Mouse (Mus musculus) heart, embryonic 14.5 days (tissue): Measurements from ENCODE around the gene Cst8. TPM values are rescaled to one million over a fixed set of nuclear protein-coding genes. Genes with fewer than 3 reads are reported as not detected.
"Not testable (repeated sequence)": the region's sequence is repeated elsewhere in the genome, so short reads cannot be mapped to it uniquely, and the experiment has no call there.

ENCODE experiments used
- ATAC-seq: fragments of 200-750 bp; cut with Nextera tagmentation; 2 replicates; pipeline ENCODE4 v1.8.0; 2017; ENCODE audit warnings: low read depth, moderate TSS enrichment; ENCODE audit not compliant: insufficient number of reproducible peaks, insufficient read depth, low FRiP score
- H3K27ac ChIP-seq, 2 experiments: fragments of 200-500 bp in 1 of 2; fragments of 300-500 bp in 1 of 2; sonication (generic) in 1 of 2; replicated peaks in 1 of 2; 2 replicates each; pipeline ENCODE4 v1.5.1; 2012 to 2014; ENCODE audit warnings: low read depth in 2 of 2, low read length in 2 of 2, control low read depth in 1 of 2, mild to moderate bottlenecking in 1 of 2, mixed read lengths in 1 of 2; ENCODE audit not compliant: control insufficient read depth in 1 of 2, insufficient read depth in 1 of 2
- H3K27me3 ChIP-seq: fragments of 300-500 bp; sonication (generic); 2 replicates; pipeline ENCODE4 v1.6.1; 2014; ENCODE audit warnings: mild to moderate bottlenecking, low read length, control low read depth; ENCODE audit not compliant: control insufficient read depth, insufficient read depth
- H3K36me3 ChIP-seq: fragments of 300-500 bp; sonication (generic); 2 replicates; pipeline ENCODE4 v1.6.1; 2014; ENCODE audit warnings: mild to moderate bottlenecking, control low read depth, low read length, mixed read lengths; ENCODE audit not compliant: control insufficient read depth, insufficient read depth
- H3K4me1 ChIP-seq, 2 experiments: fragments of 200-500 bp in 1 of 2; fragments of 300-500 bp in 1 of 2; sonication (generic) in 1 of 2; 2 replicates each; pipeline ENCODE4 v1.6.1; 2012 to 2014; ENCODE audit warnings: low read length in 2 of 2, control low read depth in 1 of 2, mixed read lengths in 1 of 2; ENCODE audit not compliant: control insufficient read depth in 2 of 2, insufficient read depth in 2 of 2
- H3K4me2 ChIP-seq: fragments of 300-500 bp; sonication (generic); 2 replicates; pipeline ENCODE4 v1.6.1; 2014; ENCODE audit warnings: mild to moderate bottlenecking, low read length
- H3K4me3 ChIP-seq, 2 experiments: fragments of 200-500 bp in 1 of 2; fragments of 300-500 bp in 1 of 2; sonication (generic) in 1 of 2; 2 replicates each; pipeline ENCODE4 v1.5.1; 2012 to 2014; ENCODE audit warnings: low read length in 2 of 2, mild to moderate bottlenecking in 2 of 2, control low read depth in 1 of 2, low read depth in 1 of 2, moderate library complexity in 1 of 2; ENCODE audit not compliant: control insufficient read depth in 1 of 2, insufficient read depth in 1 of 2
- H3K9ac ChIP-seq: fragments of 300-500 bp; sonication (generic); 2 replicates; pipeline ENCODE4 v1.6.1; 2014; ENCODE audit warnings: mild to moderate bottlenecking, low read length
- H3K9me3 ChIP-seq: fragments of 300-500 bp; sonication (generic); 2 replicates; pipeline ENCODE4 v1.6.1; 2016; ENCODE audit warnings: low read length, control low read depth; ENCODE audit not compliant: control insufficient read depth
- WGBS: fragments of 180-500 bp; shearing (Covaris S2); extraction: QIAGEN DNeasy Blood & Tissue Kit; methylation state at CpG from one replicate; pipeline ENCODE4 v1.1.7; 2014; 5-methylcytosine and 5-hydroxymethylcytosine counted together
- polyA plus RNA-seq: library from polyadenylated mRNA; unstranded; fragments of >200 nt; fragmentation: Nextera tagmentation; extraction: Ambion mirVana; gene quantifications from 2 replicates; pipeline ENCODE4 v1.2.1, GENCODE M21; 2014

Gene Cst8
- not detected in 2 replicates for polyA plus RNA-seq

DNA sequence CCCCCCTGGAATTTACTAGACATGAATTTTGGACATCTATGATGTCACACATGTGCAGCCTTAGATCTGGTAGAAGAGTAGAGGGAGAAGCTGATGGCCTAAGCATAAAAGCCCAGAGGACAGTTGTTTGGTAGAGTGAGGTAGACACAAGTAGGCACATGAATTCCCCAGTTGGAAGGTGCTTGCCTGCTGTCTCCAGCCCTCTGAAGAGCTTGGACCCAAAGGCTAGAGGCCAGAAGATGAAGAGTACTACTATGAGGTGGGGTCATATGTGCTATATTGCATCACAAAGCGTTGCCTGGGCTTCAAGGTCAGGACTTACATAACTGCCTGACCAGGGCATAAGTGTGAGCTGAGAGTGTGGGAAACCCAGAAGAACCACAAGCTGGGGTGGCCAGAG, at the start of gene Cst8:
Gene Cst8, plus strand, starts transcription at position 301 of the 400 bp plus-strand sequence.
- 71% methylated on average over 1 of the region's 1 CpGs for WGBS
- ATAC-seq: no peak
- no peaks in the 10 kb centered on the region for H3K27me3 ChIP-seq
- no peak within 1 kb of the TSS for H3K9ac ChIP-seq
- no peak within 1 kb of the TSS for H3K4me3 ChIP-seq
- no peaks in the 10 kb centered on the region for H3K36me3 ChIP-seq
- no peaks in the 10 kb centered on the region for H3K9me3 ChIP-seq
- peaks cover 6 to 7% of the 10 kb centered on the region in 2 experiments for H3K4me1 ChIP-seq
- no peak within 1 kb of the TSS for H3K27ac ChIP-seq
- no peak within 1 kb of the TSS for H3K4me2 ChIP-seq

GRCm38 (mm10) chr2:148750058-148750457, 48.5 kb upstream of the Cst8 start, which contains the start of gene Cstl1:
Gene Cstl1, plus strand, starts transcription at chr2:148750358.
- Histone ChIP-seq H3K36me3 (no peaks in the 10 kb centered on the region), H3K4me2 (no peak within 1 kb of the TSS), H3K9ac (no peak within 1 kb of the TSS), H3K4me1 (no peaks in the 10 kb centered on the region), H3K27ac (no peak within 1 kb of the TSS), H3K9me3 (no peaks in the 10 kb centered on the region), H3K27me3 (no peaks in the 10 kb centered on the region), H3K4me3 (no peak within 1 kb of the TSS)
- 81% methylated on average over 1 of the region's 1 CpGs for WGBS
- no peak for ATAC-seq

DNA sequence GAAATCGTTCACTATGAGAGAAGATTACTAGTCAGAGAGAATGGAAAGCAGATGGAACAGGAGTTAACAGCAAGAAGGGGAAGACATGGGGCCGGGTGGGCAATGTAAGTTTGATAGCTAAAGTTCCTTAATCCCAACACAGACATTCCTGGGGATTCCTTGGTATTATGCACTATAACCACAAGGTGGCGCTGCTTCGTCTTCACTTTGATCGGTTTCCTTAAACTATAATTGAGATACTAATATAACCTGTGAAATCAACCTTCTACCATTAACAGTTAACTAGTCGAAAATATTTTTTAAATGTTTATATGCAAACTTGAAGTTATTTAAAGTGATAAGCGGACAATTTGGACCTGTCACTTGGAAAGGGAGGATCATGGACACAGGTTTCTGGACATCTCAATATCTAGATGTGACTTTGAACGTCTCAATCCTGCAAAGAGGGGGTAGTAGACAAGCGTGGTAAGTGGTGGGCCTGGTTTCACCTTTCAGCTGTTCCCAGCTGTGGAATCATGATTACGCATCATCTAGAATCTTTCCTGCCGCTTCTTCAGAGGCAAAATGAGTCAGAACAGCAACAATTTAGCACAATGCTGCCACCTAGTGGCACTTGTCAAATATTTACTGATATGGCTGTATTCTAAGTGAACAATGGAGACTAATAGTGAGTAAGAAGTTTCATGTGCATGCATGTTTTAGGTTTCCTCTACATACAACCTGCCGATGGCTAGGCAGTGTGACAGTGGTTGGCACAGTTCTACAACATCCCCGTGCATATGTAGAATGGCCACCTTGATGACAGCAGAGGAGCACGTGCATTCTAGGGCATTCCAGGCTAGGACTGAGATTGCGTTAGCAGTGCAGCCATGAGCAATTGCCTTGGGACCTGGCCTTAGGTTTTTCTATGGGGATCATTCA, 46.4 kb upstream of the Cst8 start:
- WGBS: 14% methylated on average over 15 of the region's 15 CpGs
- ATAC-seq: no peak
- H3K36me3 ChIP-seq: no peaks in the 10 kb centered on the region

DNA sequence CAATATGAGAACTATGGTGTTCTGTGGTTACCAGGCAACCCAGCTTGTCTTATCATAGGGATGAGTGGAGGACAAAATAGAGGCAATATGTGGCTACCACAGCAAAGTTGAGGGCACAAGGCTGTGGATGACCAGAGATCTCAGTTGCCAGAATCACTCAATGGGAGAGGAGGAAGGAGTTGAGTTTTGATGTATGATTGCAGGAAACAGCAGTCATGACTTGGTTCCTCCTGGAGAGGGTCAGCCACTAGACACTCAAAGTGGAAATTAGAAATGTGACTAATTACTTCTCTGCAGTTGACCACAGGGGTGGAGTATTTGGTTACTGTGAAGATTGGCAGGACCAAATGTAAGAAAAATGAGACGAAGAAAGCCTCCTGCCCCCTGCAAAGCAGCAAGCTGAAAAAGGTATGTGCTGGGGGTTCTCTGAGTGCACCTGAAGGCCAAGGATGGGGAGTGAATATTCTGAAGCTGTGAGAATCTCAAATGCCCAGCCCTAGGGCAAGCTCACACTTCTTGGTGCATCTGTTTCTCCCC, 44.2 kb upstream of the Cst8 start:
- no peak overlapping the region for H3K4me2 ChIP-seq
- no peaks in the 10 kb centered on the region for H3K36me3 ChIP-seq
- H3K9ac ChIP-seq: no peak overlapping the region
- 69% methylated on average over 1 of the region's 1 CpGs for WGBS
- no peaks in the 10 kb centered on the region for H3K4me1 ChIP-seq
- H3K27ac ChIP-seq: no peak overlapping the region
- no peak for ATAC-seq
- no peaks in the 10 kb centered on the region for H3K9me3 ChIP-seq
- H3K27me3 ChIP-seq: no peaks in the 10 kb centered on the region
- H3K4me3 ChIP-seq: no peak overlapping the region

More for the DNA sequence above, 46.4 kb upstream of the Cst8 start:
- Histone ChIP-seq H3K27me3 (no peaks in the 10 kb centered on the region), H3K9ac (no peak overlapping the region), H3K4me2 (peak overlapping the region; percentile 78), H3K4me1 (no peaks in the 10 kb centered on the region), H3K27ac (no peak overlapping the region), H3K4me3 (peak overlapping the region; percentile 31 to 36; a peak in 3 of 4 replicates), H3K9me3 (no peaks in the 10 kb centered on the region)

- Histone ChIP-seq H3K36me3 (no peaks in the 10 kb centered on the region), H3K27me3 (no peaks in the 10 kb centered on the region), H3K9ac (no peak overlapping the region), H3K4me2 (no peak overlapping the region), H3K27ac (no peak overlapping the region), H3K4me1 (no peaks in the 10 kb centered on the region), H3K4me3 (no peak overlapping the region), H3K9me3 (no peaks in the 10 kb centered on the region)
- no peak for ATAC-seq
- 87% methylated on average over 1 of the region's 1 CpGs for WGBS
These were observed 34.8 kb upstream of the Cst8 start for GRCm38 (mm10) chr2:148763648-148764388.

GRCm38 (mm10) chr2:148771397-148771796, 27.2 kb upstream of the Cst8 start, which contains the start of gene Cst11:
Gene Cst11, minus strand, starts transcription at chr2:148771497.
- not testable (repeated sequence) for H3K4me2 ChIP-seq, H3K9ac ChIP-seq, H3K9me3 ChIP-seq, H3K4me1 ChIP-seq, H3K4me3 ChIP-seq, H3K27me3 ChIP-seq, H3K36me3 ChIP-seq, H3K27ac ChIP-seq, ATAC-seq
- WGBS: 73% methylated on average over 4 of the region's 4 CpGs

DNA sequence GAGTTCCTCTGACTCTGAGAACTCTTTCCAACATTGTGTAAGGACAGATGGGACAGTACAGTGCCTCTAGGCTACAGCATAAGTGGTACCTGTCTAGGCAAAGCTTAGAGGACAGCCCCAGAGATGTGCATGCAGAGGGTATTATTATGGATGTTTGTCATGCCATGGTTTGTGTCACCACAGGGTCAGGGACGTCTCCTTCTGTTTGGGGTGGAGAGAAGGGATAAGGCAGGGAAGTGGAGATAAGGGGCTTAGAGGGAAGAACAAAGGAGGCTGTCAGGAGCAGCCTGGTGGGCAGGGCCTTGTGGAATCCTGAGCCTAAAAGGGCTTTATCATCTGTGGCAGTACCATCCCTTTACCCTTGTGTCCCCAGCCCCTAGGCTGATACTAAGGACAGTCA, 16.9 kb upstream of the Cst8 start, which contains the start of gene 8030411F24Rik:
Gene 8030411F24Rik, plus strand, starts transcription at position 301 of the 400 bp plus-strand sequence.
- Histone ChIP-seq H3K36me3 (no peaks in the 10 kb centered on the region), H3K9me3 (no peaks in the 10 kb centered on the region), H3K9ac (no peak within 1 kb of the TSS), H3K4me2 (no peak within 1 kb of the TSS), H3K4me3 (no peak within 1 kb of the TSS), H3K27me3 (no peaks in the 10 kb centered on the region), H3K4me1 (no peaks in the 10 kb centered on the region), H3K27ac (no peak within 1 kb of the TSS)
- ATAC-seq: no peak; the same call in 1 of the 2 replicates
- WGBS: 0% methylated on average over 1 of the region's 1 CpGs
